Mouse (Mus musculus) ES-Bruce4 (cell line): ENCODE measurements around the gene Ak1.

Experiments used
- CTCF ChIP-seq: IDR thresholded peaks from one replicate; pipeline ENCODE4 v1.8.1; 2011; ENCODE audit warnings: low read depth, low read length
- POLR2A ChIP-seq: IDR thresholded peaks from one replicate; pipeline ENCODE4 v1.8.1; 2011; ENCODE audit warnings: low read length; ENCODE audit not compliant: insufficient read depth

DNA sequence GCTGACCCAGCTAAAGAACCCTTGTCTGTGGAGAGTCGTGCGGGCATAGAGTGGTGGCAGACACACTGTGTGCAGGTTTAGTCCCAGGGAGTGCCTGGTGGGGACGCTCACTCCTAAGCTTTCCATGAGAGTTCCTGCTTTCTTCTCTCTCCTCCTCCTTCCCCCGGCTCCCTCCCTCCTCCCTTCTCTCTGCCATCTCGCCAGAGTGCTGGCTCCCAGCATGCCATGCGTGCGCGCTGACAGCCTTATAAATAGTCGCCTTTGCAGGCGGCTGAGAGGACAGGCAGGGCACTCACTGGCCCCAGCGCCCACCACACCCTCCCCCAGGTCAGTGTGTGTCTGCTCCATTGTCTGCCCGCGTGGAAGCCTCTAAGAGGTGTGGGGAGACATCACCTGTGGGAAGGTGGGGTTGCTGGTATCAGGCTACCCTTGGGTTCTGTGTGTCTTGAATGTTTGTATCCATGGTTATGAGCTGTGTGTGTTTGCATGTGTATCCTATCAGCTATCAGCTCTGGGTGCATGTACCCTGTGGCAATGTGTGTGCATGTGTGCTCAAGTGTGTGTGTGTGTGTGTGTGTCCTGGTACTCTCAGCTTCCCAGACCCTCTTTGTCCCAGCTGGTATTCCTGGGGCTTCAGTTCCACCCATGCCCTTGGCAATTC is 3.8 kb downstream of the Ak1 start:
- TF ChIP-seq CTCF (no peak), POLR2A (no peak)
